ENCODE assay signal across 14 mouse cellular contexts in genomic region chr3:58826266-58826665, GRCm38 (mm10). TPM values are rescaled to one million over a fixed set of nuclear protein-coding genes. Genes with fewer than 3 reads are reported as not detected.
DNase-seq lines count a peak whose midpoint lies in the region; ATAC-seq and TF ChIP-seq lines count a peak whose summit lies in the region.
"Had no signal": no experiment of that assay in that cellular context is flagged by ENCODE, and none has a peak within 500 bp of the region (broad histone marks: within the 10 kb centered on the region; RNA-seq: fewer than 3 reads in every experiment).

No protein-coding gene starts in this region.

- H3K27ac ChIP-seq in hindbrain, embryonic 13.5 days = no peak overlapping the region
- H3K27ac ChIP-seq: lung, embryonic 15.5 days had no signal

- ATAC-seq in hindbrain, embryonic 13.5 days (ENCODE audit: low FRiP score) = peak; percentile 78
- no peak for ATAC-seq in inflammation-experienced regulatory T-cells, adult 6 months

- WGBS in hindbrain, embryonic 13.5 days = 4% methylated on average over 4 of the region's 4 CpGs

- no peak overlapping the region for H3K9ac ChIP-seq in hindbrain, embryonic 13.5 days
- H3K9ac ChIP-seq: lung, embryonic 15.5 days had no signal

- H3K9me3 ChIP-seq in hindbrain, embryonic 13.5 days = no peaks in the 10 kb centered on the region
- H3K9me3 ChIP-seq: lung, embryonic 15.5 days had no signal

- H3K4me2 ChIP-seq in hindbrain, embryonic 13.5 days = no peak overlapping the region
- H3K4me2 ChIP-seq: lung, embryonic 15.5 days had no signal

- H3K36me3 ChIP-seq in hindbrain, embryonic 13.5 days = no peaks in the 10 kb centered on the region
- H3K36me3 ChIP-seq: lung, embryonic 15.5 days had no signal

- DNase-seq in Muller cell, postnatal 12 days (ENCODE audit: inconsistent ontology term) = peak; percentile 8
- DNase-seq in brain, embryonic 14.5 days (ENCODE audit: low read depth) = peak; percentile 70
- peak; percentile 42 for DNase-seq in neural tube, embryonic 10.5 days (ENCODE audit: extremely low spot score, low spot score)
- DNase-seq in right cerebral cortex, postnatal 4 days = no peak
- DNase-seq in urinary bladder, adult 18-20 months (ENCODE audit: low spot score in 2 of 2) = no peak
- DNase-seq: heart, postnatal 4 days; kidney, adult 8-10 months; liver; thymus, adult 18-20 months had no signal

- no peak for TF ChIP-seq POLR2A in brain, embryonic 14.5 days (IDR thresholded peaks at IDR 0.05; ENCODE audit: borderline replicate concordance, extremely low read depth, insufficient read depth, insufficient read length, poor library complexity, severe bottlenecking)

- no peak for TF ChIP-seq CTCF in brain, embryonic 14.5 days (IDR thresholded peaks at IDR 0.05; ENCODE audit: borderline replicate concordance, extremely low read depth, insufficient read depth, insufficient read length)

- no peak overlapping the region for H3K4me3 ChIP-seq in hindbrain, embryonic 13.5 days
- H3K4me3 ChIP-seq: erythroblast, embryonic 14.5 days; lung, embryonic 15.5 days had no signal

- peaks cover 12% of the 10 kb centered on the region for H3K4me1 ChIP-seq in hindbrain, embryonic 13.5 days (replicated peaks)
- H3K4me1 ChIP-seq: lung, embryonic 15.5 days had no signal

- peaks cover 19% of the 10 kb centered on the region for H3K27me3 ChIP-seq in hindbrain, embryonic 13.5 days
- H3K27me3 ChIP-seq: lung, embryonic 15.5 days had no signal

RNA-seq across cellular contexts. Expression of gene Mindy4b-ps, which starts 4.2 kb away (rescaled TPM):
- 0.08 and 0.11 TPM in 2 replicates for polyA plus RNA-seq in brain, embryonic 14.5 days (2012; rRNA removed)
- polyA plus RNA-seq in hindbrain, embryonic 13.5 days (2015; fragmentation: Nextera tagmentation; extraction: Ambion mirVana) = not detected in 2 replicates
- polyA plus RNA-seq in inflammation-experienced regulatory T-cells, adult 6 months (2017; shearing (Covaris generic)) = not detected
- polyA plus RNA-seq: erythroblast, embryonic 14.5 days; large intestine, adult 2 months; lung, embryonic 15.5 days had no signal

RNA-seq across cellular contexts. Expression of gene Clrn1, which starts 58.9 kb away (rescaled TPM):
- 0.74 and 0.85 TPM in 2 replicates for polyA plus RNA-seq in brain, embryonic 14.5 days (2012; rRNA removed)
- 3.2 and 4.7 TPM in 2 replicates for polyA plus RNA-seq in hindbrain, embryonic 13.5 days (2015; fragmentation: Nextera tagmentation; extraction: Ambion mirVana)
- polyA plus RNA-seq in inflammation-experienced regulatory T-cells, adult 6 months (2017; shearing (Covaris generic)) = not detected
- polyA plus RNA-seq: erythroblast, embryonic 14.5 days; large intestine, adult 2 months had no signal

Comparison
In these comparisons a context has a peak if more than half of its experiments do, and no peak if none do; other contexts are left out.
1. DNase-seq: peak in Muller cell, postnatal 12 days (single experiment), brain, embryonic 14.5 days (single experiment) and neural tube, embryonic 10.5 days (single experiment); none in right cerebral cortex, postnatal 4 days (single experiment) and urinary bladder, adult 18-20 months (0 of 2).